Mouse (Mus musculus): Measurements from ENCODE around the gene Hs2st1. TPM values are rescaled to one million over a fixed set of nuclear protein-coding genes. Genes with fewer than 3 reads are reported as not detected.

Gene Hs2st1
- total RNA-seq, 2 experiments from 2014 or later, result 62.0 to 62.4 TPM

- intact Hi-C loops (cut with DNase I), result no loop called here
- no peak for DNase-seq (ENCODE audit: extremely low spot score in 1 of 2, low spot score in 2 of 2)
These were observed 42.1 kb downstream of the Hs2st1 start for GRCm38 (mm10) chr3:144527918-144528317.

DNA sequence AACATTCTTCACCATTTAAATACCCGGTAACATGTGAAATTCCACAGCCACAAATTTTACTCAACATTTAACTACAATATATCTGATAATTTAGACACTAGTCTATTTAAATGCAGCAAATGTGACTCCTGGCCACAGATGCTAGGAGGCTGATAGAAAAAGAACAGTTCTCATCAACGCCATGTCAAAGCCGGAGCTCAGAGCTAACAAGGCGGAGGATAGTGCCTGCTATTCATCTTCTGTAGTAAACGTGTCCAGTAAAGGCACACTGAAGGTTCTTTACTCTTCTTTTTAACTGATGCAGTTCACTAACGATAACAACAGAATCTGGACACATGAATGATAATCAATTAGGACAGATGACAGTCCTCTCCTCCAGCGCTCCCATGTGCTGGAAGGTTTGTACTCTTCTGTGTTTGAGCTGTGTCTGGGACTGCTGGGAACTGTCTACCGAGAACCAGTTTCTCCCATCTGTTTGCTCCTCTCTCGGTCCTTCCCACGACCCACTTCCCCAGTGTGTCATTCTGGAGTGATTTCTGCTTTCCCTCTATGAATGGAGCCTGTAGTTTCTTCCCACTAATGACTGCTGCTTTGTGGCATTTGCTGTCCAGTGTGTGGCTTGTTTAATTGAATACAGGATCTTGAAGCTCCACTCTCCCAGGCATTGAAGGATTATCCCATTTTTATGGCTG lies 50.3 kb downstream of the Hs2st1 start:
- intact Hi-C loops (cut with DNase I), result no loop called here
- DNase-seq (ENCODE audit: extremely low spot score in 1 of 2, low spot score in 2 of 2), result no peak

DNA sequence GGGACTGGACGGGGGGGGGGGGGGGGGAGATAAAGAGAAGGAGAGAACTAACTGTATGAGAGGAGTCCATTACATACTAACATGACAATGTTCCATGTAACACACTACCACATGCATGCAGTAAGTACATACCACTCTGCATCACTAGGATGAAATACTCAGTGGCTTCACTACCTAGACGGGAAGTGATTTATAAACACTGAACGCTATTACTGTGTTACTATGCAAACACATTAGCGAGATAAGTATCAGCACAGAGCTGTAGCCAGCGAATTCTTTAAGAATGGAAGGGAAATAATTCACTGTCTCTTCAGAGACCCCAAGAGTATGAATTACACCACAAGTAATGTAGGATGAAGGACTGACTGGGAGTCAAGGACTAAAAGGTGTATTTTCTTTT lies 51.1 kb downstream of the Hs2st1 start:
- no peak for DNase-seq (ENCODE audit: extremely low spot score in 1 of 2, low spot score in 2 of 2)
- intact Hi-C loops (cut with DNase I), result no loop called here

DNA sequence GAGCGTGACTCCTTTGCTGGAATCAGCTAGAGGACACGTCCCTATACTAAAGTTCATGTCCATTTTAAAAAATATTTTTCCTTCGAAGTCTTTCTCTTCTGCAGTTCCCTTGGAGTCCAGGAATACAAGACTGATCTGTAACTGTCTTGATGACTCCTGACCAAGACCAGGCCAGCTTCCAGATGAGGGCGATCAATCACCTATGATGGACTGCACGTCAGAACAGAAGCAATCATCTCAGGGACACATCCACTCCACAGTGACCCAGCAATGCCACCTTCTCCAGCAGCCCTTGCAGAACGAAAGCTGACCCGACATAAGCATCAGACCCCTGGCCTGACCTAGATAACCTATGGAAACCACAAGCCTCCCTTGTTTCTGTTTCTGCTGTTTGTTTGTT lies 54.7 kb downstream of the Hs2st1 start:
- intact Hi-C loops (cut with DNase I), result no loop called here
- DNase-seq (ENCODE audit: extremely low spot score in 1 of 2, low spot score in 2 of 2), result no peak

DNA sequence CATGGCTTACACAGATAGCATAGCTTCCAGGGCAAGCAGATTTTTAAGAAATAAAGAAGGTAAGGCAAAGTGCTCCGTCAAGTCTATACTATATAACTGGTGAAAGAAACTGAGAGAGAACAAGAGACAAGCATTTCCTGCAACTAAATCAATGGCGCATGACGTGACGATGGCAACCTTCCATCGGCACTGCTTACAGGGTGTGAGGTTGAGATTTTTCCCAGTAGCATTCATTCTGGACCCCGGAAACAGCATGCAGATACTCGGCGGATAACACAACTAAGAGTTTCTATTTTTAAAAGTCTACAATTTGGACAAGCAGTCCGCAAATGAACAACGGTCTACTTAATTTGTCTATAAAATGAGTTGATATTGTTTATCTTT lies 55.9 kb downstream of the Hs2st1 start:
- intact Hi-C loops (cut with DNase I), result no loop called here
- DNase-seq (ENCODE audit: extremely low spot score in 1 of 2, low spot score in 2 of 2), result no peak

GRCm38 (mm10) chr3:144513169-144514121 lies 56.5 kb downstream of the Hs2st1 start:
- no peak for DNase-seq (ENCODE audit: extremely low spot score in 1 of 2, low spot score in 2 of 2)
- intact Hi-C loops (cut with DNase I), result no loop called here

DNA sequence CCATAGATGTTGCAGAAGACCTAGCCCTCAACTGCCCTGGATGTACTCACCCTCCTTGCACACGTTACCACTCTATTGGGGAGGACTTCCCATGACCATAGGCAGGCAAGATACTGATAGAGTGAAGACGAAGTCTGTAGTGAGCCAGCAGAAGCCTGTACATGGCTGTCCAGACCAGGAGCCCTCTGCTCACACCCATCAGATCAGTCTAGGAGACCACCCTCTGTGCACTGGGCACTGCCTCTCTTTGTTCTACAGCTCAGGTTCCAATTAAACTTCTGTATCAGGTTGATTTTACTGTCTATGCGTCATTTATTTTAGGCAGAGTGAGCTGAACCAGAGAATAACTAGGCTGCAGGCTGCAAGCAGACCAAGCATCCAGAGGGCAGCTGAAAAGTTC lies 59.3 kb downstream of the Hs2st1 start:
- DNase-seq (ENCODE audit: extremely low spot score in 1 of 2, low spot score in 2 of 2), result no peak
- intact Hi-C loops (cut with DNase I), result no loop called here

DNA sequence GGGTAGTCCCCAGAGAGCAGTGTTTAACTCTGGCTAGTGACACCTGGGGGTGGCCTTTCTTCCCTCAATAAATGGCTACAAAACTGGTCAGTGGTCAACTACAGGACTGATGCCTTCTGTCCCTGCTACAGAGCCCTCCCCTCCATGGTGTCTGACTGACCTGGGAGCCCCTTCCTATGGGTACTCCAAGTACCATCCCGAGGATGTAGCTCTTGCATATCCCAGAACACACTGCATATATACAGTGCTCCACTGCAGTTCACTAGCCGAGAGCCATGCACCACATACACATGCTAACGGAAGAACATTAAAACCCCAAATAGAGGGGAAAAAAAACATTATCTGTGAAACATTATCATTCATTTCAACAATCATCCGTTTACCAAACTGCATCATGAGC lies 61.6 kb downstream of the Hs2st1 start:
- intact Hi-C loops (cut with DNase I), result no loop called here
- no peak for DNase-seq (ENCODE audit: extremely low spot score in 1 of 2, low spot score in 2 of 2)

DNA sequence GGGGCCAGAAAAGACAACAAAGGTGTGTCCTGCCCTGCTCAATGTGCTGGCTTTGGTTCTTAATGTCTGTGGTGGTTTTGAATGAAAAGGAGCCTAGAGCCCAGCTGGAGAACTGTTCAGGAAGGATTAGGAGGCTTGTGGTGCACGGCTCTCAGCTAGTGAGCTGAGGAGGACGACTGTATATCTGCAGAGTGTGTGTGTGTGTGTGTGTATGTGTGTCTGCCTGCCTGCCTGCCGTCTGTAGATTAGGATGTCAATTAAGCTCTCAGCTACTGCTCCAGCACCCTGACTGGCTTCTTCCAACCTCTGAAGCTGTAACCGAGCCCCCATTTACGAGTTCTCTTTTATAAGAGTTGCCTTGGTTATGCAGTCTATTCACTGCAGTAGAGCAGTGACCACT lies 62.1 kb downstream of the Hs2st1 start:
- no peak for DNase-seq (ENCODE audit: extremely low spot score in 1 of 2, low spot score in 2 of 2)
- intact Hi-C loops (cut with DNase I), result no loop called here

GRCm38 (mm10) chr3:144506213-144506612 lies 63.8 kb downstream of the Hs2st1 start:
- DNase-seq (ENCODE audit: extremely low spot score in 1 of 2, low spot score in 2 of 2), result no peak
- intact Hi-C loops (cut with DNase I), result no loop called here

GRCm38 (mm10) chr3:144501930-144502329 lies 68.1 kb downstream of the Hs2st1 start:
- DNase-seq (ENCODE audit: extremely low spot score in 1 of 2, low spot score in 2 of 2), result no peak
- intact Hi-C loops (cut with DNase I), result no loop called here

- no peak for DNase-seq (ENCODE audit: extremely low spot score in 1 of 2, low spot score in 2 of 2)
- intact Hi-C loops (cut with DNase I), result no loop called here
These were observed 73.2 kb downstream of the Hs2st1 start for GRCm38 (mm10) chr3:144496762-144497161.

GRCm38 (mm10) chr3:144494838-144495237 lies 75.1 kb downstream of the Hs2st1 start:
- intact Hi-C loops (cut with DNase I), result no loop called here
- no peak for DNase-seq (ENCODE audit: extremely low spot score in 1 of 2, low spot score in 2 of 2)

GRCm38 (mm10) chr3:144488787-144489186 lies 81.2 kb downstream of the Hs2st1 start:
- intact Hi-C loops (cut with DNase I), result no loop called here
- no peak for DNase-seq (ENCODE audit: extremely low spot score in 1 of 2, low spot score in 2 of 2)

DNA sequence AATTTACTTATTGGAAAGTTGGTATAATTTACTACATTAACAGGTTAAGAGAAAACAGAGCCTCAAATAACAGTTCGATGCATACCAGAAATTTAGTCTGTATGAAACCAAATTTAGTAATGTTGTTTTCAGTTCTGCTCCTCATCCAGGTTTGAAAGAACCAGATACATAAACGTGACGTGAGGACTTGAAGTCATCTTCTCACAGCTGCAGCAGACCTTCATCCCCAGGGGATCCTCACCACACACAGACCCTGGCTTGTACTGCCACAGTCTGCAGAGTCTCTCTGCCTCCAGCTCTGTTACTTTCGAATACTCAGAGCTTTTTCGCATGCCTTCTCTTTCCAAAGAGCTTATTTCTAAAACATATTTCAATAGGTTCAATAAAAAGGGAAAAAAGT lies 89.4 kb downstream of the Hs2st1 start:
- intact Hi-C loops (cut with DNase I), result no loop called here
- no peak for DNase-seq (ENCODE audit: extremely low spot score in 1 of 2, low spot score in 2 of 2)

GRCm38 (mm10) chr3:144478427-144478794 lies 91.6 kb downstream of the Hs2st1 start:
- intact Hi-C loops (cut with DNase I), result no loop called here
- DNase-seq (ENCODE audit: extremely low spot score in 1 of 2, low spot score in 2 of 2), result no peak

- DNase-seq (ENCODE audit: extremely low spot score in 1 of 2, low spot score in 2 of 2), result no peak
- intact Hi-C loops (cut with DNase I), result no loop called here
These were observed 92.1 kb downstream of the Hs2st1 start for GRCm38 (mm10) chr3:144477707-144478426.

- intact Hi-C loops (cut with DNase I), result no loop called here
- DNase-seq (ENCODE audit: extremely low spot score in 1 of 2, low spot score in 2 of 2), result no peak
These were observed 94.1 kb downstream of the Hs2st1 start for GRCm38 (mm10) chr3:144475891-144476290.

- intact Hi-C loops (cut with DNase I), result no loop called here
- no peak for DNase-seq (ENCODE audit: extremely low spot score in 1 of 2, low spot score in 2 of 2)
These were observed 95.3 kb downstream of the Hs2st1 start for GRCm38 (mm10) chr3:144474726-144475125.

GRCm38 (mm10) chr3:144471954-144472353 lies 98.0 kb downstream of the Hs2st1 start:
- no peak for DNase-seq (ENCODE audit: extremely low spot score in 1 of 2, low spot score in 2 of 2)
- intact Hi-C loops (cut with DNase I), result no loop called here
